Comparison of ENCODE assay signal across 28 mouse cellular contexts in the genomic region with DNA sequence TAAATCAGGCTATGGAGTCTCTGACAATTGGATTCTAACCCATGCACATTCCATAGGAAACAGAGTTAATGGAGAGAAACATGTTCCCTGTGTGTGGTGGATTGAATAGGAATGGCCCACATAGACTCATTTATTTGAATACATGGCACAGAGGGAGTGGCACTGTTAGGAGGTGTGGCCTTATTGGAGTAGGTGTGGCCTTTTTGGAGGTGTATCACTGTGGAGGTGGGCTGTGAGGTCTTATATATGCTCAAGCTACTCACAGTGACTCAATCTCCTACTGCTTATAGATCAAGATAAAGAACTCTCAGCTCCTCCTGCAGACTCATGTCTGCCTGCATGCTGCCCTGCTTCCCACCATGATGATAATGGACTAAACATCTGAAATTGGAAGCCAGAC.
"Had no signal": no experiment of that assay in that cellular context is flagged by ENCODE, and none has a peak within 500 bp of the region (broad histone marks: within the 10 kb centered on the region; RNA-seq: fewer than 3 reads in every experiment).

No protein-coding gene starts in this region.

- ATAC-seq: forebrain, embryonic 13.5 days; forebrain, embryonic 14.5 days; forebrain, embryonic 15.5 days; forebrain, embryonic 16.5 days; forebrain, postnatal 0 days had no signal

- H3K4me2 ChIP-seq: embryonic facial prominence, embryonic 12.5 days; embryonic facial prominence, embryonic 13.5 days; embryonic facial prominence, embryonic 15.5 days; forebrain, embryonic 12.5 days; forebrain, embryonic 13.5 days; forebrain, embryonic 15.5 days had no signal

- H3K9me3 ChIP-seq: embryonic facial prominence, embryonic 10.5 days; embryonic facial prominence, embryonic 12.5 days; embryonic facial prominence, embryonic 13.5 days; embryonic facial prominence, embryonic 15.5 days; forebrain, embryonic 10.5 days; forebrain, embryonic 12.5 days; forebrain, embryonic 13.5 days; forebrain, embryonic 15.5 days had no signal

- H3K27me3 ChIP-seq: embryonic facial prominence, embryonic 12.5 days; embryonic facial prominence, embryonic 13.5 days; embryonic facial prominence, embryonic 15.5 days; forebrain, embryonic 12.5 days; forebrain, embryonic 13.5 days; forebrain, embryonic 15.5 days had no signal

- H3K4me1 ChIP-seq: embryonic facial prominence, embryonic 12.5 days; embryonic facial prominence, embryonic 13.5 days; embryonic facial prominence, embryonic 15.5 days; forebrain, embryonic 15.5 days had no signal

- DNase-seq: cerebellum, adult 2 months; cerebellum, adult 8-10 months; cerebellum, adult 9-10 months; cerebellum, adult 9-11 months; cerebellum, postnatal 10 days; cerebellum, postnatal 14 days; cerebellum, postnatal 25 days; cerebellum, postnatal 36 days; embryo, embryonic 11 days; forebrain, postnatal 0 days; gastrocnemius, adult 2 months; gastrocnemius, postnatal 10 days; gastrocnemius, postnatal 14 days; gastrocnemius, postnatal 25 days; gastrocnemius, postnatal 36 days; heart, adult 18-20 months; heart, adult 2 months had no signal

- H3K4me3 ChIP-seq: embryonic facial prominence, embryonic 10.5 days; embryonic facial prominence, embryonic 12.5 days; embryonic facial prominence, embryonic 13.5 days; embryonic facial prominence, embryonic 15.5 days; erythroblast, embryonic 14.5 days; forebrain, embryonic 10.5 days; forebrain, embryonic 12.5 days; forebrain, embryonic 13.5 days; forebrain, embryonic 15.5 days; gastrocnemius, adult 2 months; heart, adult 2 months had no signal

- H3K9ac ChIP-seq: embryonic facial prominence, embryonic 12.5 days; embryonic facial prominence, embryonic 13.5 days; embryonic facial prominence, embryonic 15.5 days; forebrain, embryonic 12.5 days; forebrain, embryonic 13.5 days; forebrain, embryonic 15.5 days; forebrain, postnatal 0 days had no signal

- H3K27ac ChIP-seq: embryonic facial prominence, embryonic 10.5 days; embryonic facial prominence, embryonic 12.5 days; embryonic facial prominence, embryonic 13.5 days; embryonic facial prominence, embryonic 15.5 days; forebrain, embryonic 10.5 days; forebrain, embryonic 12.5 days; forebrain, embryonic 13.5 days; forebrain, embryonic 15.5 days; gastrocnemius, adult 2 months; heart, adult 2 months had no signal

- H3K36me3 ChIP-seq: embryonic facial prominence, embryonic 10.5 days; embryonic facial prominence, embryonic 12.5 days; embryonic facial prominence, embryonic 13.5 days; embryonic facial prominence, embryonic 15.5 days; forebrain, embryonic 10.5 days; forebrain, embryonic 12.5 days; forebrain, embryonic 15.5 days had no signal
